Mouse (Mus musculus): Measurements from ENCODE around the gene Focad.
A peak's percentile ranks its signal among the peaks of the same experiment; 100 is the strongest.
"Not testable (repeated sequence)": the region's sequence is repeated elsewhere in the genome, so short reads cannot be mapped to it uniquely, and the experiment has no call there.

Gene Focad

GRCm38 (mm10) chr4:88307691-88308090 is 213.3 kb downstream of the Focad start:
- no peak for DNase-seq (ENCODE audit: low spot score)

GRCm38 (mm10) chr4:88308342-88309116 is 214.1 kb downstream of the Focad start:
- no peak for DNase-seq (ENCODE audit: low spot score)

GRCm38 (mm10) chr4:88309676-88310075 is 215.2 kb downstream of the Focad start:
- peak; percentile 78 for DNase-seq (ENCODE audit: low spot score)

GRCm38 (mm10) chr4:88314898-88315297 is 220.5 kb downstream of the Focad start:
- DNase-seq (ENCODE audit: low spot score), result no peak

- no peak for DNase-seq (ENCODE audit: low spot score)
These were observed 225.6 kb downstream of the Focad start for GRCm38 (mm10) chr4:88320067-88320466.

- DNase-seq (ENCODE audit: low spot score), result no peak
These were observed 231.0 kb downstream of the Focad start for GRCm38 (mm10) chr4:88325392-88325791.

- no peak for DNase-seq (ENCODE audit: low spot score)
These were observed 240.1 kb downstream of the Focad start for GRCm38 (mm10) chr4:88334533-88334932.

GRCm38 (mm10) chr4:88336753-88337152 is 242.3 kb downstream of the Focad start:
- no peak for DNase-seq (ENCODE audit: low spot score)

- DNase-seq (ENCODE audit: low spot score), result no peak
These were observed 242.9 kb downstream of the Focad start for GRCm38 (mm10) chr4:88337365-88337764.

GRCm38 (mm10) chr4:88338130-88338529 is 243.7 kb downstream of the Focad start:
- no peak for DNase-seq (ENCODE audit: low spot score)

GRCm38 (mm10) chr4:88344468-88344867 is 250.0 kb downstream of the Focad start:
- no peak for DNase-seq (ENCODE audit: low spot score)

GRCm38 (mm10) chr4:88345065-88345464 is 250.6 kb downstream of the Focad start:
- DNase-seq (ENCODE audit: low spot score), result no peak

GRCm38 (mm10) chr4:88345938-88346337 is 251.5 kb downstream of the Focad start:
- no peak for DNase-seq (ENCODE audit: low spot score)

GRCm38 (mm10) chr4:88350910-88351309 is 256.5 kb downstream of the Focad start:
- peak; percentile 95 for DNase-seq (ENCODE audit: low spot score)

- DNase-seq (ENCODE audit: low spot score), result peak; percentile 62
These were observed 262.2 kb downstream of the Focad start for GRCm38 (mm10) chr4:88356652-88357051.

GRCm38 (mm10) chr4:88357431-88357830 is 263.0 kb downstream of the Focad start:
- no peak for DNase-seq (ENCODE audit: low spot score)

- DNase-seq (ENCODE audit: low spot score), result no peak
These were observed 275.5 kb downstream of the Focad start for GRCm38 (mm10) chr4:88369951-88370350.

- DNase-seq (ENCODE audit: low spot score), result no peak
These were observed 276.4 kb downstream of the Focad start for GRCm38 (mm10) chr4:88370819-88371218.

GRCm38 (mm10) chr4:88372293-88373224 is 278.1 kb downstream of the Focad start:
- DNase-seq (ENCODE audit: low spot score), result peak; percentile 17

GRCm38 (mm10) chr4:88390036-88390435 is 295.6 kb downstream of the Focad start:
- no peak for DNase-seq (ENCODE audit: low spot score)

GRCm38 (mm10) chr4:88390596-88390995 is 296.2 kb downstream of the Focad start:
- DNase-seq (ENCODE audit: low spot score), result not testable (repeated sequence)

- no peak for DNase-seq (ENCODE audit: low spot score)
These were observed 301.3 kb downstream of the Focad start for GRCm38 (mm10) chr4:88395717-88396116.

- no peak for DNase-seq (ENCODE audit: low spot score)
These were observed 302.6 kb downstream of the Focad start for GRCm38 (mm10) chr4:88396995-88397521.
